Mouse (Mus musculus) liver, embryonic 11.5 days (tissue): ENCODE measurements around the gene Cbfa2t3. TPM values are rescaled to one million over a fixed set of nuclear protein-coding genes. Genes with fewer than 3 reads are reported as not detected.
"Not testable (repeated sequence)": the region's sequence is repeated elsewhere in the genome, so short reads cannot be mapped to it uniquely, and the experiment has no call there.

ENCODE experiments used
- ATAC-seq: fragments of 200-750 bp; cut with Nextera tagmentation; replicated peaks from 2 replicates; pipeline ENCODE4 v1.8.0; 2017; ENCODE audit warnings: moderate number of reproducible peaks, mild to moderate bottlenecking, moderate TSS enrichment, moderate library complexity; ENCODE audit not compliant: low FRiP score
- DNase-seq: peaks from one replicate; pipeline ENCODE4 v3.0.0-alpha.2; 2017; ENCODE audit warnings: low spot score
- H3K27ac ChIP-seq: fragments of 300-500 bp; sonication (generic); 2 replicates; pipeline ENCODE4 v1.5.1; 2014; ENCODE audit warnings: mild to moderate bottlenecking, low read depth, low read length, control low read depth
- H3K27me3 ChIP-seq: fragments of 300-500 bp; sonication (generic); replicated peaks from 2 replicates; pipeline ENCODE4 v1.6.1; 2014; ENCODE audit warnings: low read length, mixed read lengths; ENCODE audit not compliant: control insufficient read depth, insufficient read depth
- H3K36me3 ChIP-seq: fragments of 300-500 bp; sonication (generic); 2 replicates; pipeline ENCODE4 v1.6.1; 2014; ENCODE audit warnings: mild to moderate bottlenecking, low read length, moderate library complexity, mixed read lengths; ENCODE audit not compliant: control insufficient read depth, insufficient read depth
- H3K4me1 ChIP-seq: fragments of 300-500 bp; sonication (generic); replicated peaks from 2 replicates; pipeline ENCODE4 v1.6.1; 2014; ENCODE audit warnings: low read length, mixed read lengths; ENCODE audit not compliant: control insufficient read depth, insufficient read depth
- H3K4me2 ChIP-seq: fragments of 300-500 bp; sonication (generic); 2 replicates; pipeline ENCODE4 v1.6.1; 2014; ENCODE audit warnings: mild to moderate bottlenecking, control low read depth, moderate library complexity
- H3K4me3 ChIP-seq: fragments of 300-500 bp; sonication (generic); 2 replicates; pipeline ENCODE4 v1.5.1; 2014; ENCODE audit warnings: low read depth, low read length, control low read depth
- H3K9ac ChIP-seq: fragments of 300-500 bp; sonication (generic); 2 replicates; pipeline ENCODE4 v1.6.1; 2014; ENCODE audit warnings: low read depth, low read length, control low read depth
- H3K9me3 ChIP-seq: fragments of 300-500 bp; sonication (generic); 2 replicates; pipeline ENCODE4 v1.6.1; 2016; ENCODE audit warnings: low read length, inconsistent platforms, mixed read lengths; ENCODE audit not compliant: control insufficient read depth
- WGBS: fragments of 180-500 bp; shearing (Covaris S2); extraction: QIAGEN DNeasy Blood & Tissue Kit; methylation state at CpG from one replicate; pipeline ENCODE4 v1.1.7; 2014; 5-methylcytosine and 5-hydroxymethylcytosine counted together
- polyA plus RNA-seq: library from polyadenylated mRNA; unstranded; fragments of >200 nt; fragmentation: Nextera tagmentation; extraction: Ambion mirVana; gene quantifications from 2 replicates; pipeline ENCODE4 v1.2.1, GENCODE M21; 2014

Cbfa2t3 gene
- polyA plus RNA-seq, 1 experiment from 2014 or later: 14.4 TPM

DNA sequence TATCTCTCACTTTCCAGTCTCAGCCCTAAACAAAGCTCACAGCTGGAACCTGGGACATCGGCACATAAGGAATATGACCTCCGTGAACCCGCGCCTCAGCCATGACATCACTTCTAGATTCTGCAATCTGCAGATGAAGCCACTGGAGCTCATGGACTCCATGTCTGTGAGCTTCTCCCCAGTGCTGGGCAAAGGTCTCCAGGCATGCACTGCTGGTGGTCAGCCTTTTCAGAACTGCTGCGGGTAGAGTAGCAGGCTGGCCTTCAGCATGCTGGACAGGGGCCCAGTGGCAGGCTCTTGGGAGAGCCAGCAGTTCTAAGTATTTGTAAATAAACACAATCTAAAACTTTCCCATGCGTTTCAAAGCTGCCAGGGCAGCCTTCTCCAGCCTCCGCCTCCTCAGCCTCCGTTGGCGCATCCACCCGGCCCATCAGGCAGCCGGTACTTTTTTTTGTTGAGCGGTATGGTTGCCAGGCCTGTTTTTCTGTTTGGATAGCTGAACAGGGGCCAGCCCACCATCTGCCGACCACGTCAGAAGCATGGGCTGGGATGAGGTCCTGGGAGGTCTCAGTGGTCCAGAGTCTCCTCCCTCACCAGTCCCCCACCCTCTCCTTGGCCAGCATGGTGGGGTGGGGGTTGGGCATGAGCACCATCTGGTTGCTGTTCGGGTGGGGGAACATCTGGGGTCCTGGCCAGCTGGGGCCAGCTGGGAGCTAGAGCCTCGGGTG lies 59.2 kb downstream of the Cbfa2t3 start:
- Histone ChIP-seq H3K27me3 (no peaks in the 10 kb centered on the region), H3K4me2 (no peak overlapping the region), H3K27ac (no peak overlapping the region), H3K9me3 (no peaks in the 10 kb centered on the region), H3K9ac (no peak overlapping the region), H3K4me1 (peaks cover 27% of the 10 kb centered on the region), H3K36me3 (peaks cover 15% of the 10 kb centered on the region), H3K4me3 (no peak overlapping the region)
- ATAC-seq (no peak), DNase-seq (no peak)
- 53% methylated on average over 16 of the region's 16 CpGs for WGBS

DNA sequence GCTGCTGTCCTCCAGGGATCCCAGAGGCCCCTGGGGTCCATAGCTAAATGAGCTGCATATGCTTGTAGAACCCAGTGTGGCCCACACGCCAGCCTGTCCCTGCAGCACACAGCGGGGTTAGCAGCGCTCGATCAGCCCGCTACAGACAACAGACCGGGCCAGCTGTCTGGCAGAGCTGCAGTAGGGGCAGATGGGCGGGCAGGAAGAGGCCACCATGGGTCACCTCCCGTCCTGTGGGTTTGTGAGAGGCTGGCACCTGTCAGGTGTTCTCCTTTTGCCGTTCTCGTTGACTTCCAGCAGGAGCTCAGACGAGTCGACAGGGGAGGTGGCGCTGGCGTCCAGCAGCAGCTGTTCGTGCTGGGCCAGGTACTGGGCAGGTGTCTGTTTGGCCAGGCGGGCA lies 60.3 kb downstream of the Cbfa2t3 start:
- Histone ChIP-seq H3K4me2 (no peak overlapping the region), H3K27ac (no peak overlapping the region), H3K9me3 (no peaks in the 10 kb centered on the region), H3K4me3 (no peak overlapping the region), H3K36me3 (peaks cover 19% of the 10 kb centered on the region), H3K4me1 (peaks cover 27% of the 10 kb centered on the region), H3K9ac (no peak overlapping the region), H3K27me3 (no peaks in the 10 kb centered on the region)
- WGBS: 84% methylated on average over 16 of the region's 16 CpGs
- ATAC-seq: no peak
- no peak for DNase-seq

DNA sequence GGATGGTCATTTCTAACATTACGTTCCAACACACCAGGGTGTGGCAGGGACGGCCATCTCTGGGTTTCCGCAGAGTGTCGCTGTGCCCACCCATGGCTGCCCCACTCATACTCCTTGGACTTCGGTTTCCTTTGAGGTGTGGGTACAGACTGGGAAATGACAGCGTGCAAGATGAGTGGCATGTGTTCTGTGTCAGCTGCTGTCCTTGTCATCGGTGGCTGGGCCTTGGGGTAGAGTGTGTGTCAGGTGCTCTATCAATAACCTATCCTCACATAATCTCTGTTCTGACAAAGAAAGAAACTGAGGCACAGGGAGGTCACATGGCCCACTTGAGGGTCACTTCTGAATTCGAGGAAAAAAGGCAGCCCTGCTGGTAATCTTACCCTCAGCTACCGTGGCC lies 61.7 kb downstream of the Cbfa2t3 start:
- no peak for DNase-seq
- Histone ChIP-seq H3K27ac (no peak overlapping the region), H3K36me3 (peaks cover 24% of the 10 kb centered on the region), H3K27me3 (no peaks in the 10 kb centered on the region), H3K4me3 (no peak overlapping the region), H3K4me1 (peaks cover 27% of the 10 kb centered on the region), H3K9me3 (no peaks in the 10 kb centered on the region), H3K4me2 (no peak overlapping the region), H3K9ac (no peak overlapping the region)
- 85% methylated on average over 9 of the region's 9 CpGs for WGBS
- no peak for ATAC-seq

DNA sequence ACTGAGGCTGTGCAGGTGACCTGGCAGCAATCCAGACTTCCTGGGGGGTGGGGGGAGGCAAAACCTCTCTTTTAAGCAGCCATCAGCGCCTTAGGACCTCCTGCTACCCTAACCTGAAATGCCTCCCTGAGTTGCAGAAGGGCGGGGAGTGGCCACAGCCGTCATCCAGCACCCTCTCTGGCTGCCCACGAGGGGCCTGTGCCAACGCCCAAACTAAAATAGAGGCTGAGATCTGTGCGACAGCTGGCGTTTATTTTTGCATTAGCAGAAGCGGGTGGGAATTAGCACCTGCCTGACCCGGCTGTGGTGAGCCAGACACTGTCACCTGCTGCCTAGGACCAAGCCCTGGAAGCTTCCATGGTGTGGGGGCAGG lies 62.1 kb downstream of the Cbfa2t3 start:
- ATAC-seq: no peak
- peaks cover 23% of the 10 kb centered on the region for H3K36me3 ChIP-seq
- peaks cover 23% of the 10 kb centered on the region for H3K4me1 ChIP-seq
- H3K4me2 ChIP-seq: no peak overlapping the region
- no peaks in the 10 kb centered on the region for H3K27me3 ChIP-seq
- H3K9ac ChIP-seq: no peak overlapping the region
- no peaks in the 10 kb centered on the region for H3K9me3 ChIP-seq
- WGBS: 67% methylated on average over 9 of the region's 9 CpGs
- H3K27ac ChIP-seq: no peak overlapping the region
- H3K4me3 ChIP-seq: no peak overlapping the region
- DNase-seq: no peak

DNA sequence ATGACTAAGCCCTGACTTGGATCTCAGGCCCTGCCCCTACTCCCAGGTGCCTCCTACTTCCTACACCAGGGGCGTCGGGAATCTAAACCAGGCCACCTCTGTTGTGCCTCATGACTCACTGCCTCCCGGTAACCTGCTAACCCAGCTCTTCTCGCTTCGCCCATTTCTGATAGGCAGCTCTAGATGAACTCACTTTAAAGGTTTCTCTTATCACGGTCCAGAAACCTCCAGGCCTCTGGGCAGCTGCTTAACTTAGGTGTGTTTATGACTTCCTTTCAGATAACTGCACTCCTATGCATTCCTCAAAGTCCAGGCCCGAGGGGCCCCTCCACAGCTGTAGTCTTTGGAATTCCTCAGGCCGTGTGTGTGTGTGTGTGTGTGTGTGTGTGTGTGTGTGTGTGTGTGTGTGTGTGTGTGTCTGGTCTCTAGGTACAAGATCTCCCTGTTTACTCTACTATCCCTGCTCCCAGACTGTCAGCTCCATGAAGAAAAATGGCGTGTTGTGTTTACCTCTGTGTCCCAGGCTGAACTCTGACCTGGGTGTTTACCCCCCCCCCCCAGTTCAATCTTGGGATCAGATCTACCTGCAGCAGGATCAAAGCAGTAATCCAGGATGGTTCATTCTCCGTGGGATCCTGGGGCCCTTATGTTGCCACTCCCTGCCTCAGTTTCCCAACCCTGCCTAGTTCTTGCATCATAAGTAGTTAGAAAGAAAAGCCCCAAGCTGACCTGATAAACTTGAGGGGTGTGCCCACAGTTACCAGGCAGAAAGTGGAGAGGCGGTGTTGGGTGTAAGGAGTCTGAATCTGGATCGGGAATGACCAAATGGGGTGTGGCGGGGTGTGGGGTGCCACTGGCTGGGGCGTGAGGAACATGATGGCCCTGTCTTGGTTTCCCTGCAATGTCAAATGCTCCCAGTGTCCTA lies 62.8 kb downstream of the Cbfa2t3 start:
- H3K9ac ChIP-seq: no peak overlapping the region
- ATAC-seq: peak; percentile 81

DNA sequence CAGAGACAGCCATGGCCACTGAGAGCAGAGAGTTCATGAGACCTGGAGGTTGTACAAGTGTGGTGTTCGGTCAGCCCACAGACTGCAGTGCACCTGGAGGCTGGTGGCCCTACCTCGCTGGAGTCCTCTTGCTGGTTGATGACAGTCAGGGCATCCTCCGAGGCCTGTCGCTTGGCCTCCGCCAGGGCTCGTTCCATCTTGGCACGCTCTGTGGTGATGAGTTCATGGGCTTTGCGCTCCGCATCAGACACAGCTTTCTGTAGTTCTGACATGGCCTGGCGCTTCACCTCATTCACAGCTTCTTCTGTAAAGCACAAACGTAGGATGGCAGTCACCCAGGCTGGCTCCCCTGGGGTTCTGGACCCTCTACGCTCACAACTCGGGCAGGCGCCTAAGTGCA lies 65.7 kb downstream of the Cbfa2t3 start:
- Histone ChIP-seq H3K4me3 (no peak overlapping the region), H3K27me3 (no peaks in the 10 kb centered on the region), H3K4me1 (peaks cover 15% of the 10 kb centered on the region), H3K9ac (no peak overlapping the region), H3K27ac (no peak overlapping the region), H3K36me3 (peaks cover 26% of the 10 kb centered on the region), H3K9me3 (no peaks in the 10 kb centered on the region), H3K4me2 (no peak overlapping the region)
- DNase-seq (no peak), ATAC-seq (no peak)
- 95% methylated on average over 14 of the region's 14 CpGs for WGBS

More for the DNA sequence above, 62.8 kb downstream of the Cbfa2t3 start:
- no peak for DNase-seq
- H3K4me3 ChIP-seq: no peak overlapping the region
- no peaks in the 10 kb centered on the region for H3K27me3 ChIP-seq
- peaks cover 23% of the 10 kb centered on the region for H3K4me1 ChIP-seq
- H3K9me3 ChIP-seq: no peaks in the 10 kb centered on the region
- WGBS: 42% methylated on average over 14 of the region's 14 CpGs
- peaks cover 23% of the 10 kb centered on the region for H3K36me3 ChIP-seq
- H3K27ac ChIP-seq: no peak overlapping the region
- H3K4me2 ChIP-seq: no peak overlapping the region

DNA sequence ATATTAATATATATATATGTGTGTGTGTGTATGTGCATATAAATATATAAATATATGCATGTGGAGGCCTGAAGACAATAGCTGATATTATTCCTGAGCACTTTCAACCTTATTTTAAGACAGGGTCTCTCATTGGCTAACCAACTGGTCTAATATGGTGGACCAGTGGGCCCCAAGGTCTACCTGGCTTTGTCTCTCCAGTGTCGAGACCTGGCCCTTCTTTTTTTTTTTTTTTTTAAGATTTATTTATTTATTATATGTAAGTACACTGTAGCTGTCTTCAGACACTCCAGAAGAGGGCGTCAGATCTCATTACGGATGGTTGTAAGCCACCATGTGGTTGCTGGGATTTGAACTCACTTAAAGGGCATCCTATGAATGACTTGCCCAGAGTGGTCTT lies 66.8 kb downstream of the Cbfa2t3 start:
- not testable (repeated sequence) for H3K27ac ChIP-seq, H3K9me3 ChIP-seq, H3K4me3 ChIP-seq, ATAC-seq, H3K4me2 ChIP-seq, DNase-seq, H3K9ac ChIP-seq, H3K27me3 ChIP-seq
- H3K36me3 ChIP-seq: peaks cover 22% of the 10 kb centered on the region
- WGBS: 73% methylated on average over 3 of the region's 3 CpGs
- peaks cover 15% of the 10 kb centered on the region for H3K4me1 ChIP-seq

DNA sequence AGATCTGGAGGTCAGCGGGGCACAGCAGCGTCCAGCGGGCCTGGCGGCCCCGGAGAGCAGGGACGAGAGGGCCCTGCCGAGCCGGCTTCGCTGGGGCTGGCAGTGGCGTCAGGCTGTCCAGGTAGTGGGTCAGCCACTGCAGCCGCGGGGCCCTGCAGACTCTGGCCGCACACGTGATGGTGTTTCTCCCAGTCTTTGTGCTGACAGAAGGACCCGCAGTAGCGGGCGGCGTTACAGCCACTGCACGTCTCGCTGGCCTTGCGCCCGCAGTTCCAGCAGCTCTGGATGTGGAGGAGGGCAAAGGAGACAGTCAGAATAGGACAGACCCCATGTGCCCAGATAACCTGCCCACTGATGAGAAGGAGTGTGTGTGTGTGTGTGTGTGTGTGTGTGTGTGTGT lies 68.2 kb downstream of the Cbfa2t3 start:
- no peaks in the 10 kb centered on the region for H3K27me3 ChIP-seq
- no peak for ATAC-seq
- H3K9ac ChIP-seq: no peak overlapping the region
- WGBS: 69% methylated on average over 22 of the region's 22 CpGs
- no peak overlapping the region for H3K27ac ChIP-seq
- no peaks in the 10 kb centered on the region for H3K9me3 ChIP-seq
- H3K4me2 ChIP-seq: no peak overlapping the region
- peaks cover 5% of the 10 kb centered on the region for H3K4me1 ChIP-seq
- DNase-seq: no peak
- H3K4me3 ChIP-seq: no peak overlapping the region
- peaks cover 22% of the 10 kb centered on the region for H3K36me3 ChIP-seq
